Mouse (Mus musculus) heart, adult 18-20 months (tissue): ENCODE data around the gene Eva1a. TPM values are rescaled to one million over a fixed set of nuclear protein-coding genes. Genes with fewer than 3 reads are reported as not detected.

Experiments
- DNase-seq, 2 experiments: peaks; one replicate each; pipeline ENCODE4 v3.0.0; 2021 to 2022; ENCODE audit warnings: mixed read lengths in 1 of 2
- total RNA-seq, 2 experiments: library from RNA; stranded (reverse); gene quantifications; 2 replicates each; pipeline ENCODE4 v1.2.3; 2021

The Eva1a gene
- total RNA-seq, 2 experiments from 2014 or later: 2.0 to 3.7 TPM

GRCm38 (mm10) chr6:82066515-82067081 lies 25.8 kb downstream of the Eva1a start:
- DNase-seq: peak; percentile 34 to 77

- DNase-seq: no peak
Observed at GRCm38 (mm10) chr6:82070459-82070858, 29.6 kb downstream of the Eva1a start.

- DNase-seq: no peak
Observed at GRCm38 (mm10) chr6:82073011-82073410, 32.2 kb downstream of the Eva1a start.

- no peak for DNase-seq
Observed at GRCm38 (mm10) chr6:82073567-82073966, 32.7 kb downstream of the Eva1a start.

- no peak for DNase-seq
Observed at GRCm38 (mm10) chr6:82076364-82076763, 35.5 kb downstream of the Eva1a start.

- DNase-seq: no peak
Observed at GRCm38 (mm10) chr6:82078875-82079274, 38.0 kb downstream of the Eva1a start.

GRCm38 (mm10) chr6:82083655-82084054 lies 42.8 kb downstream of the Eva1a start:
- no peak for DNase-seq

- peak; percentile 42 to 77 for DNase-seq
Observed at GRCm38 (mm10) chr6:82084235-82084634, 43.4 kb downstream of the Eva1a start.

- peak in 1 of 2 experiments; percentile 23 for DNase-seq
Observed at GRCm38 (mm10) chr6:82085313-82085908, 44.6 kb downstream of the Eva1a start.

- no peak for DNase-seq
Observed at GRCm38 (mm10) chr6:82088133-82088532, 47.3 kb downstream of the Eva1a start.

GRCm38 (mm10) chr6:82091773-82092172 lies 50.9 kb downstream of the Eva1a start:
- no peak for DNase-seq

- no peak for DNase-seq
Observed at GRCm38 (mm10) chr6:82097705-82098104, 56.9 kb downstream of the Eva1a start.

GRCm38 (mm10) chr6:82098456-82098855 lies 57.6 kb downstream of the Eva1a start:
- no peak for DNase-seq

- no peak for DNase-seq
Observed at GRCm38 (mm10) chr6:82110473-82110872, 69.6 kb downstream of the Eva1a start.

GRCm38 (mm10) chr6:82111111-82111510 lies 70.3 kb downstream of the Eva1a start:
- no peak for DNase-seq

- DNase-seq: no peak
Observed at GRCm38 (mm10) chr6:82111540-82111939, 70.7 kb downstream of the Eva1a start.

- no peak for DNase-seq
Observed at GRCm38 (mm10) chr6:82112127-82113090, 71.6 kb downstream of the Eva1a start.

GRCm38 (mm10) chr6:82115335-82115965 lies 74.6 kb downstream of the Eva1a start:
- DNase-seq: no peak

GRCm38 (mm10) chr6:82116176-82116575 lies 75.3 kb downstream of the Eva1a start:
- DNase-seq: no peak

- no peak for DNase-seq
Observed at GRCm38 (mm10) chr6:82117871-82118270, 77.0 kb downstream of the Eva1a start.

GRCm38 (mm10) chr6:82119322-82120162 lies 78.7 kb downstream of the Eva1a start:
- DNase-seq: peak; percentile 42 to 65

GRCm38 (mm10) chr6:82125134-82125533 lies 84.3 kb downstream of the Eva1a start:
- DNase-seq: no peak
